Mouse (Mus musculus) cerebellum, postnatal 25 days (tissue): Measurements from ENCODE around the gene Hps6.
"Not testable (repeated sequence)": the region's sequence is repeated elsewhere in the genome, so short reads cannot be mapped to it uniquely, and the experiment has no call there.

Experiments used
- DNase-seq, 2 experiments: peaks; one replicate each; pipeline ENCODE4 v3.0.0; 2021; ENCODE audit warnings: mixed read lengths in 2 of 2

Gene Hps6

GRCm38 (mm10) chr19:46003371-46004226 lies at the start of gene Hps6:
Gene Hps6 (plus strand): TSS chr19:46003508.
- peak; percentile 89 to 93 for DNase-seq

- no peak for DNase-seq
Measured at GRCm38 (mm10) chr19:45956736-45957135, 46.6 kb upstream of the Hps6 start.

GRCm38 (mm10) chr19:45960770-45961169 lies 42.5 kb upstream of the Hps6 start:
- DNase-seq = no peak

GRCm38 (mm10) chr19:45984379-45984778 lies 18.9 kb upstream of the Hps6 start:
- no peak for DNase-seq

- no peak for DNase-seq
Measured at GRCm38 (mm10) chr19:45988238-45988637, 15.1 kb upstream of the Hps6 start.

- no peak for DNase-seq
Measured at GRCm38 (mm10) chr19:45991171-45991570, 12.1 kb upstream of the Hps6 start.

GRCm38 (mm10) chr19:45993441-45993840 lies 9.9 kb upstream of the Hps6 start:
- DNase-seq = not testable (repeated sequence)

GRCm38 (mm10) chr19:45993981-45994737 lies 9.1 kb upstream of the Hps6 start:
- no peak for DNase-seq

GRCm38 (mm10) chr19:45997365-45997764 lies 5.9 kb upstream of the Hps6 start:
- DNase-seq = no peak

GRCm38 (mm10) chr19:45997785-45998693 lies 5.3 kb upstream of the Hps6 start, which contains the start of gene Armh3:
Gene Armh3 (minus strand): TSS chr19:45998488.
- peak; percentile 95 to 96 for DNase-seq

GRCm38 (mm10) chr19:45998694-45999217 lies 4.6 kb upstream of the Hps6 start:
- no peak for DNase-seq

GRCm38 (mm10) chr19:45999378-45999777 lies 3.9 kb upstream of the Hps6 start:
- DNase-seq = no peak

GRCm38 (mm10) chr19:46002279-46002678 lies 1.0 kb upstream of the Hps6 start:
- DNase-seq = no peak

GRCm38 (mm10) chr19:46004814-46005466 lies 1.6 kb downstream of the Hps6 start:
- DNase-seq = peak in 1 of 2 experiments; percentile 27

- no peak for DNase-seq
Measured at GRCm38 (mm10) chr19:46005680-46006079, 2.4 kb downstream of the Hps6 start.

- DNase-seq = peak; percentile 90 to 93
Measured at GRCm38 (mm10) chr19:46014572-46015178, 11.4 kb downstream of the Hps6 start.

GRCm38 (mm10) chr19:46016023-46016422 lies 12.7 kb downstream of the Hps6 start:
- no peak for DNase-seq

- no peak for DNase-seq
Measured at GRCm38 (mm10) chr19:46024959-46025358, 21.7 kb downstream of the Hps6 start.

GRCm38 (mm10) chr19:46026567-46026966 lies 23.3 kb downstream of the Hps6 start:
- no peak for DNase-seq

GRCm38 (mm10) chr19:46028747-46029320 lies 25.5 kb downstream of the Hps6 start:
- no peak for DNase-seq

- DNase-seq = no peak
Measured at GRCm38 (mm10) chr19:46029652-46030051, 26.3 kb downstream of the Hps6 start.
